Mouse (Mus musculus): Measurements from ENCODE around the gene Rpl36a. TPM values are rescaled to one million over a fixed set of nuclear protein-coding genes. Genes with fewer than 3 reads are reported as not detected.

Rpl36a gene
- total RNA-seq, 1 experiment, result 1,886 TPM

DNA sequence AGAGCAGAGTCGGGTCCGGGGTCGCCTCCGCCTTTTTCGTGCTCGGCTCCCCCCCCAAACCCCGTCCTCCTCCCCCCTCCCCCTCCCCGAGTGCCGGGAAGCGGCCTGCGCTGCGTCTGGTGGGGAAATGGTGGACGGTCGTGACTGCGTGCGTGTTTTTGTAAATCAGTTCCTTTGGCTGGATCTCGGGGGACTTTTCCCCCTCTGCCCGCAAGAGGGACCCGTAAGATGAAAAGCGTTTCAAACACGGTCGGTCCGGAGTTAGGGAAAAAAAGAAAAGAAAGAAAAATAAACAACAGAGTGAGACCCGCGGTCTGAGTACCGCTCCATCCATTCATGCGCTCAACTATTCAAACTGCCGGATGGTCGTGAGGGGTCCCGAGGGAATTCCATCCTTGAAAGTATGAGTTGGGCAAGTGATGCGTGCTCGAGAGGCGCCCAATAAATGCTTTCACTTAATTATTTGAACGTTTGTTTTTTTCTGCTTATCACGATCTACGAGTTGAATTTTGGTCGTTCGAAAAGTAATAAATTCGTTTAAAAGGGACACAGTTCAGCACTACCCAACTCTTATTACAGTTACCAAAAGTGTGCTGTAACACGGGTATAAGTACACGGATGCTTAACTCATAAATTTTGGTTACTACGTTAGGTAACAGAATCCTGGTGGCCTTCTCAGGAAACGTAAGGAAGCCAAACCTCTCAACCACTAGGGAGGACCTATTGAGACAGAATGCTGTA lies 16.1 kb downstream of the Rpl36a start:
- no peak for DNase-seq (ENCODE audit: low read depth, low spot score)
- in situ Hi-C loops (cut with MboI; ENCODE audit: low sequenced_read_pairs in 2 of 2, unreplicated experiment in 2 of 2), result no loop called here
- peaks cover 0 to 3% of the 10 kb centered on the region in 2 experiments; a peak in 1 of 4 replicates for H3K4me1 ChIP-seq (ENCODE audit: control insufficient read depth in 2 of 2, insufficient read depth in 2 of 2, low read length in 2 of 2, poor library complexity in 1 of 2)
- no peaks in the 10 kb centered on the region for H3K9me3 ChIP-seq (ENCODE audit: control insufficient read depth, insufficient read depth, low read depth, low read length)
- H3K9ac ChIP-seq (ENCODE audit: insufficient read depth, low read depth, low read length, poor library complexity, severe bottlenecking), result peak overlapping the region; percentile 90
- no peaks in the 10 kb centered on the region; the same call in 1 of the 2 replicates for H3K36me3 ChIP-seq (ENCODE audit: control insufficient read depth, insufficient read depth, low read length, poor library complexity, severe bottlenecking)
- peak overlapping the region; percentile 74 to 87 for H3K4me3 ChIP-seq (ENCODE audit: insufficient read depth in 1 of 2, low read depth in 1 of 2, low read length in 2 of 2, poor library complexity in 1 of 2, severe bottlenecking in 1 of 2)
- TF ChIP-seq ZNF384 (IDR thresholded peaks at IDR 0.05; ENCODE audit: low read depth, low read length) (no peak), HCFC1 (IDR thresholded peaks at IDR 0.05; ENCODE audit: borderline replicate concordance, insufficient read depth, low read length) (no peak), ZC3H11A (IDR thresholded peaks at IDR 0.05; ENCODE audit: borderline replicate concordance, low read depth, low read length) (no peak), CHD2 (IDR thresholded peaks at IDR 0.05; ENCODE audit: low read depth, low read length) (no peak), MAFK (IDR thresholded peaks at IDR 0.05; ENCODE audit: insufficient read depth, low read depth, low read length) (no peak)
- H3K27ac ChIP-seq (ENCODE audit: insufficient read depth, low read depth, low read length, poor library complexity, severe bottlenecking), result peak overlapping the region; percentile 74

GRCm38 (mm10) chrX:134609472-134609871 lies 24.0 kb downstream of the Rpl36a start:
- no peak for DNase-seq (ENCODE audit: low read depth, low spot score)

GRCm38 (mm10) chrX:134610984-134611383 lies 25.5 kb downstream of the Rpl36a start:
- no peak overlapping the region for H3K27ac ChIP-seq (ENCODE audit: insufficient read depth, low read depth, low read length, poor library complexity, severe bottlenecking)
- no peak overlapping the region for H3K9ac ChIP-seq (ENCODE audit: insufficient read depth, low read depth, low read length, poor library complexity, severe bottlenecking)
- peaks cover 3% of the 10 kb centered on the region for H3K36me3 ChIP-seq (ENCODE audit: control insufficient read depth, insufficient read depth, low read length, poor library complexity, severe bottlenecking)
- no peak overlapping the region for H3K4me3 ChIP-seq (ENCODE audit: insufficient read depth in 1 of 2, low read depth in 1 of 2, low read length in 2 of 2, poor library complexity in 1 of 2, severe bottlenecking in 1 of 2)
- in situ Hi-C loops (cut with MboI; ENCODE audit: low sequenced_read_pairs in 2 of 2, unreplicated experiment in 2 of 2), result no loop called here
- peaks cover 2 to 4% of the 10 kb centered on the region in 2 experiments; a peak in 2 of 4 replicates for H3K4me1 ChIP-seq (ENCODE audit: control insufficient read depth in 2 of 2, insufficient read depth in 2 of 2, low read length in 2 of 2, poor library complexity in 1 of 2)
- TF ChIP-seq MAFK (IDR thresholded peaks at IDR 0.05; ENCODE audit: insufficient read depth, low read depth, low read length) (no peak), HCFC1 (IDR thresholded peaks at IDR 0.05; ENCODE audit: borderline replicate concordance, insufficient read depth, low read length) (no peak), ZNF384 (IDR thresholded peaks at IDR 0.05; ENCODE audit: low read depth, low read length) (no peak), CHD2 (IDR thresholded peaks at IDR 0.05; ENCODE audit: low read depth, low read length) (no peak), ZC3H11A (IDR thresholded peaks at IDR 0.05; ENCODE audit: borderline replicate concordance, low read depth, low read length) (no peak)
- H3K9me3 ChIP-seq (ENCODE audit: control insufficient read depth, insufficient read depth, low read depth, low read length), result no peaks in the 10 kb centered on the region
- no peak for DNase-seq (ENCODE audit: low read depth, low spot score)

More at GRCm38 (mm10) chrX:134609472-134609871, 24.0 kb downstream of the Rpl36a start:
- H3K9me3 ChIP-seq (ENCODE audit: control insufficient read depth, insufficient read depth, low read depth, low read length), result no peaks in the 10 kb centered on the region
- peaks cover 3% of the 10 kb centered on the region for H3K36me3 ChIP-seq (ENCODE audit: control insufficient read depth, insufficient read depth, low read length, poor library complexity, severe bottlenecking)
- H3K4me3 ChIP-seq (ENCODE audit: insufficient read depth in 1 of 2, low read depth in 1 of 2, low read length in 2 of 2, poor library complexity in 1 of 2, severe bottlenecking in 1 of 2), result no peak overlapping the region
- TF ChIP-seq ZNF384 (IDR thresholded peaks at IDR 0.05; ENCODE audit: low read depth, low read length) (no peak), HCFC1 (IDR thresholded peaks at IDR 0.05; ENCODE audit: borderline replicate concordance, insufficient read depth, low read length) (no peak), CHD2 (IDR thresholded peaks at IDR 0.05; ENCODE audit: low read depth, low read length) (no peak), MAFK (IDR thresholded peaks at IDR 0.05; ENCODE audit: insufficient read depth, low read depth, low read length) (no peak), ZC3H11A (IDR thresholded peaks at IDR 0.05; ENCODE audit: borderline replicate concordance, low read depth, low read length) (no peak)
- H3K27ac ChIP-seq (ENCODE audit: insufficient read depth, low read depth, low read length, poor library complexity, severe bottlenecking), result no peak overlapping the region
- in situ Hi-C loops (cut with MboI; ENCODE audit: low sequenced_read_pairs in 2 of 2, unreplicated experiment in 2 of 2), result no loop called here
- H3K9ac ChIP-seq (ENCODE audit: insufficient read depth, low read depth, low read length, poor library complexity, severe bottlenecking), result no peak overlapping the region
- peaks cover 2 to 4% of the 10 kb centered on the region in 2 experiments; a peak in 2 of 4 replicates for H3K4me1 ChIP-seq (ENCODE audit: control insufficient read depth in 2 of 2, insufficient read depth in 2 of 2, low read length in 2 of 2, poor library complexity in 1 of 2)

GRCm38 (mm10) chrX:134612285-134612959 lies 27.0 kb downstream of the Rpl36a start:
- Histone ChIP-seq H3K9me3 (ENCODE audit: control insufficient read depth, insufficient read depth, low read depth, low read length) (no peaks in the 10 kb centered on the region), H3K27ac (ENCODE audit: insufficient read depth, low read depth, low read length, poor library complexity, severe bottlenecking) (peak overlapping the region; percentile 90), H3K9ac (ENCODE audit: insufficient read depth, low read depth, low read length, poor library complexity, severe bottlenecking) (peak overlapping the region; percentile 83), H3K4me3 (ENCODE audit: insufficient read depth in 1 of 2, low read depth in 1 of 2, low read length in 2 of 2, poor library complexity in 1 of 2, severe bottlenecking in 1 of 2) (peak overlapping the region; percentile 43 to 56; a peak in 3 of 4 replicates), H3K36me3 (ENCODE audit: control insufficient read depth, insufficient read depth, low read length, poor library complexity, severe bottlenecking) (peaks cover under 1% of the 10 kb centered on the region), H3K4me1 (ENCODE audit: control insufficient read depth in 2 of 2, insufficient read depth in 2 of 2, low read length in 2 of 2, poor library complexity in 1 of 2) (peaks cover 2 to 4% of the 10 kb centered on the region in 2 experiments; a peak in 2 of 4 replicates)
- peak; percentile 52 for DNase-seq (ENCODE audit: low read depth, low spot score)
- in situ Hi-C loops (cut with MboI; ENCODE audit: low sequenced_read_pairs in 2 of 2, unreplicated experiment in 2 of 2), result no loop called here
- TF ChIP-seq MAFK (IDR thresholded peaks at IDR 0.05; ENCODE audit: insufficient read depth, low read depth, low read length), result no peak
- TF ChIP-seq CHD2 (IDR thresholded peaks at IDR 0.05; ENCODE audit: low read depth, low read length), result no peak
- no peak for TF ChIP-seq ZC3H11A (IDR thresholded peaks at IDR 0.05; ENCODE audit: borderline replicate concordance, low read depth, low read length)
- no peak for TF ChIP-seq ZNF384 (IDR thresholded peaks at IDR 0.05; ENCODE audit: low read depth, low read length)
- no peak for TF ChIP-seq HCFC1 (IDR thresholded peaks at IDR 0.05; ENCODE audit: borderline replicate concordance, insufficient read depth, low read length)
